Mouse (Mus musculus) neural tube, postnatal 0 days (tissue): ENCODE results near the gene Prr22. TPM values are rescaled to one million over a fixed set of nuclear protein-coding genes. Genes with fewer than 3 reads are reported as not detected.

Experiments used
- polyA plus RNA-seq: library from polyadenylated mRNA; unstranded; fragments of >200 nt; fragmentation: Nextera tagmentation; extraction: Ambion mirVana; gene quantifications from 2 replicates; pipeline ENCODE4 v1.2.1, GENCODE M21; 2015

Prr22 gene
- polyA plus RNA-seq: 0.33 and 0.53 TPM in 2 replicates

GRCm38 (mm10) chr17:56769950-56770349, at the start of gene Prr22:
Prr22 (plus strand) TSS chr17:56770250.

GRCm38 (mm10) chr17:56757416-56758123, 12.5 kb upstream of the Prr22 start, which contains the start of gene Nrtn:
Nrtn (minus strand) TSS chr17:56757530.

GRCm38 (mm10) chr17:56764474-56765354, 5.3 kb upstream of the Prr22 start, which contains the start of gene Dus3l:
Dus3l (plus strand) TSS chr17:56764757.

Other genes starting within 250 kb of the Prr22 start
- gene Gm20219, start 215.9 kb upstream of the Prr22 start, polyA plus RNA-seq: 0.36 and 0.84 TPM in 2 replicates
- 42.3 and 55.9 TPM in 2 replicates for gene Safb2, start 185.7 kb upstream of the Prr22 start, polyA plus RNA-seq
- gene Safb, start 185.4 kb upstream of the Prr22 start, polyA plus RNA-seq: 71.8 and 80.4 TPM in 2 replicates
- 234 and 256 TPM in 2 replicates for gene 2410015M20Rik, start 160.5 kb upstream of the Prr22 start, polyA plus RNA-seq
- 1,131 and 1,363 TPM in 2 replicates for gene Rpl36, start 156.8 kb upstream of the Prr22 start, polyA plus RNA-seq
- 42.0 and 44.9 TPM in 2 replicates for gene Lonp1, start 143.4 kb upstream of the Prr22 start, polyA plus RNA-seq
- 0.87 and 0.97 TPM in 2 replicates for gene Catsperd, start 142.1 kb upstream of the Prr22 start, polyA plus RNA-seq
- 71.4 and 81.5 TPM in 2 replicates for gene Ranbp3, start 97.0 kb upstream of the Prr22 start, polyA plus RNA-seq
- 830 and 877 TPM in 2 replicates for gene Ndufa11, start 52.5 kb upstream of the Prr22 start, polyA plus RNA-seq
- gene Vmac, start 52.2 kb upstream of the Prr22 start, polyA plus RNA-seq: 13.2 and 19.0 TPM in 2 replicates
- gene Nrtn, start 12.7 kb upstream of the Prr22 start, polyA plus RNA-seq: 6.2 and 7.9 TPM in 2 replicates
- 85.8 and 101 TPM in 2 replicates for gene Dus3l, start 5.5 kb upstream of the Prr22 start, polyA plus RNA-seq
- gene Rfx2, start 60.8 kb downstream of the Prr22 start, polyA plus RNA-seq: 3.5 and 4.8 TPM in 2 replicates
- gene Acsbg2, start 104.2 kb downstream of the Prr22 start, polyA plus RNA-seq: not detected in 2 replicates
- gene 1700061G19Rik, start 105.2 kb downstream of the Prr22 start, polyA plus RNA-seq: 0.15 and 0.24 TPM in 2 replicates
- 51.9 and 56.7 TPM in 2 replicates for gene Mllt1, start 165.2 kb downstream of the Prr22 start, polyA plus RNA-seq
- not detected in 2 replicates for gene Acer1, start 211.9 kb downstream of the Prr22 start, polyA plus RNA-seq
- gene Clpp, start 220.1 kb downstream of the Prr22 start, polyA plus RNA-seq: 171 and 179 TPM in 2 replicates
- 81.0 and 82.8 TPM in 2 replicates for gene Alkbh7, start 227.1 kb downstream of the Prr22 start, polyA plus RNA-seq
- 0.62 TPM in 1 of 2 replicates, not detected in the other for gene Pspn, start 229.8 kb downstream of the Prr22 start, polyA plus RNA-seq
- 47.1 and 52.5 TPM in 2 replicates for gene Gtf2f1, start 241.0 kb downstream of the Prr22 start, polyA plus RNA-seq
- 0.39 TPM in 2 replicates for gene Gm17949, start 241.2 kb downstream of the Prr22 start, polyA plus RNA-seq